Mouse (Mus musculus): ENCODE measurements around the gene Rad9a. TPM values are rescaled to one million over a fixed set of nuclear protein-coding genes. Genes with fewer than 3 reads are reported as not detected.

The Rad9a gene
- total RNA-seq, 2 experiments from 2014 or later, result 41.6 to 44.0 TPM

- ATAC-seq (replicated peaks; ENCODE audit: low FRiP score, poor library complexity, severe bottlenecking), result peak; percentile 9; the same call in 1 of the 2 replicates
Measured at GRCm38 (mm10) chr19:4169810-4170209, 31.7 kb downstream of the Rad9a start.

GRCm38 (mm10) chr19:4169378-4169784 is 32.1 kb downstream of the Rad9a start:
- peak; percentile 95 for ATAC-seq (replicated peaks; ENCODE audit: low FRiP score, poor library complexity, severe bottlenecking)

DNA sequence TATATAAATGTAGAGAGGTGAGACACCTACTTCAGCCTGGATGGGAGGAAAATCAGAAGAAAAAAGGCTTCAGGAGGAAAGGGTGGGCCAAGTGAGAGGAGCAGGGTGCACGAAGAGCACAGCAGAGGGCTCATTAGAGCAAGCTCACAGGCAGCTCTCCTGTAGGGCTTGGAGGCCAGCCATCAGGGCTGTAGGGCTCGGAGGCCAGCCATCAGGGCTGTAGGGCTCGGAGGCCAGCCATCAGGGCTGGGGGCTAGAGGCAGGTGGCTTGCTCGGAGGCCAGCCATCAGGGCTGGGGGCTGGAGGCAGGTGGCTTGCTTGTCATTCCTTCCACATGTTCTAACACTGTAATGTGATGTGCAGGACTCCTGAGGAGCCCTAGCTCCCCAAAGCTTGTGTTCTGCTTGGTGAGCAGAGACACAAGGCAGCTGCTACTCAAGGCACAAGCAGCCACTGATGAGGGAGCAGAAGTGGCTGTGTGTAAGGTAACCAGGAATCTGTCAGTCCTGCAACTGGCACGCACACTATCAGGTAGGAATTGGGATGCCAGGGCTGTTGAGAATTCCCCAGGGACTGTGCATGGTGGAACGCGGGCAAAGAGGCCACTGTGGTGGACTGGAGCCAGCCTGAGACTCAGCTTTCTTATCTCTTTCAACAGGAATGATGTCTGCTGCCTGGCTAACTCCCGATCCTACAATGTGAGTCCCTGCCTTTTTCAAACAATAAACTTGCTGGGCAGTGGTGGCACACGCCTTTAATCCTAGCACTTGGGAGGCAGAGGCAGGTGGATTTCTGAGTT is 34.6 kb downstream of the Rad9a start:
- no peak for ATAC-seq (replicated peaks; ENCODE audit: low FRiP score, poor library complexity, severe bottlenecking)

DNA sequence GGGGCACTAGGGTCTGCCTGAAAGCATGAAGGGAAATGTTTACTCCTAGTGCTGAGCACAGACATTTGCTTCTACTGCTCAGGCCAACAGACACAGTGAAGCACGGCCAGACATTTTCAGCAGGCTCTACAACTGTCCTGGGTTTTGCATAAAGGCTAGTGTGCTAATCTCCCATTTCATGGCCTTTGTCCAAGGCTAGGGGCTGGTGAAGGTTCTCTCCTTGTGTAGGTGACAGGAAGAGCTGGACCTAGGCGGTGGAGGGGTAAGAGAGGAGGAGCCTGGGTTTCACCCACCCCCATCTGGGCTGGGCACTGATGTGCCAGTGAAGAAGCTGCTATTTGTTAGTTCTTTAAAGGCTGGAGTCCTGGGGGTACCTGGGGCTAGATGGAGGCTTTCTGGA is 36.7 kb downstream of the Rad9a start:
- no peak for ATAC-seq (replicated peaks; ENCODE audit: low FRiP score, poor library complexity, severe bottlenecking)

- no peak for ATAC-seq (replicated peaks; ENCODE audit: low FRiP score, poor library complexity, severe bottlenecking)
Measured at GRCm38 (mm10) chr19:4164100-4164499, 37.4 kb downstream of the Rad9a start.

DNA sequence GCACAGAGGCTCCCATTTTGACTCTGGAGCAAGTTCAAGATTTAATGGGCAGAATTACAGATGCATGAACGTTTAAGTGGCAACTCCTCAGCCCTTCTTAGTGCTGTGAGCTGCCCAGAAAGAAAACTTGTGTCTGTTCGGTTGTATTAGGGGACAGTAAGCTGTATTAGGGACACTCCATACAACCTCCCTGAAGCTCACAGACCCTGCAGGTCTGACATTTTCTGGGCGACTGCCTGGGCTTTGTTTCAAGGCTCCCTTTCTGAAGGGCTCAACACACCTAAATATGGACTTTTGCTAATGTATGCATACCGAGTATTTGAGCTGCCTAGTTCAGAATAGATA is 37.9 kb downstream of the Rad9a start:
- ATAC-seq (replicated peaks; ENCODE audit: low FRiP score, poor library complexity, severe bottlenecking), result no peak

DNA sequence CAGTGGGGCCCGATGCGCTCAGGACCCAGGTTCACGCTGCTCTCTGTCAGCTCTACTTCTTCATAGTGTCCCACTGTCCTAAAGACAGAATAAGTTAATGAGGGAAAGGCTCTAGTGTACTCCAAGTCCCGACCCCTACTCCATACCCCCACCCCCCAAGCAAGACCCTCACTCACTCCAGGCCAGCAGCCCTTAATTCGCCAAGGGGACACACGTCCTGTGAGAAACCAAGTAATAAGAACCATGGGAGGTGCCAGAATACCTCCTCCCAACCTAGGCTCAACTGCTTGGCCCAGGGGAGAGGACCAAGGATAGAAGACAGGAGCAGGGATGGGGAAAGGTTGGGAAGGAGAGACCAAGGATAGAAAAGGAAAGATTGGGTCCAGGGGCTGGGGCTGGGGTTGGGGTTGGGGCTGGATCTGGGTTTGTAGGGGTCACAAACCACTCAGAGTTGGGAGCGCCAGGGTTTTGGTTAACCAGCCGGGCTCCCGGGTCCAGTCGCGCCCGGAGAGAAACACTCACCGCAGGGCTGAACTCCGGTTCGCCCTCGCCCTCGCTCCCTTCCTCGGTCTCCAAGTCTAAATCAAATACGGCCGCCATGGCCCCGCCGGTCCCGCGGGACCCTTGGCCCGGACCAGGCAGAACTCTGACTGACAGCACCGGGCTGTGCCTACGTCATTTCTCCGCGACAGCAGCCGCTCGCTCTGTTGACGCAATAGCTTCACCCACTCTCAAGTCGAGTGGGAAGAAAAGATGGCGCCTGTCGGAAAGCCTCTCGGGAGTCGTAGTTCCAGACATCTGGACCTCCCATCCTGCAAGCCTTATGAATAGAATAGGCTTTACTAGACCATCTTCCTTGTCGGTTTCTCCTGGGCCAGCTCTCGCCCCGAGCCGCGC is 38.6 kb downstream of the Rad9a start, which contains the start of gene Rps6kb2:
Gene Rps6kb2, minus strand, starts transcription at position 709 of the 897 bp plus-strand sequence.
- ATAC-seq (replicated peaks; ENCODE audit: low FRiP score, poor library complexity, severe bottlenecking), result peak; percentile 88

DNA sequence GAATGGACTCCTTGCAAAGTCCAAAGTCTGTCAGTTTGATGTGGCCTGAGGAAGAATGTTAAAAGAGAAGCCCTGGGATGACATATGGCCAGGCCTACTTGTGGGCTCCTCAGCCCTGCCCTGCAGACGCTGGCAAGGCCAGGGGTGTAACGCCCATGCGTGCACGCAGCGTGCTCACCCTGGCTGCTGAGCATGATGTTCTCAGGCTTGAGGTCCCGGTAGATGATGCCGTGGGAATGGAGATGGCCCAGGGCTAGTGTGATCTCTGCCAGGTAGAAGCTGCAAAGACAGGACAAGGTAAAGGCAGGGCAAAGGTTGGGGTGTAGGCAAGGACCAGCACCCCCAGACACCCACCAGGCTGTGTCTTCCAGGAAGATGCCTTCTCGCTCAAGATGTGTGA is 42.4 kb downstream of the Rad9a start:
- no peak for ATAC-seq (replicated peaks; ENCODE audit: low FRiP score, poor library complexity, severe bottlenecking)

- ATAC-seq (replicated peaks; ENCODE audit: low FRiP score, poor library complexity, severe bottlenecking), result no peak
Measured at GRCm38 (mm10) chr19:4156771-4157170, 44.7 kb downstream of the Rad9a start.

- no peak for ATAC-seq (replicated peaks; ENCODE audit: low FRiP score, poor library complexity, severe bottlenecking)
Measured at GRCm38 (mm10) chr19:4156073-4156579, 45.3 kb downstream of the Rad9a start.

GRCm38 (mm10) chr19:4155223-4156072 is 46.0 kb downstream of the Rad9a start:
- ATAC-seq (replicated peaks; ENCODE audit: low FRiP score, poor library complexity, severe bottlenecking), result no peak

GRCm38 (mm10) chr19:4154437-4155222 is 46.8 kb downstream of the Rad9a start:
- ATAC-seq (replicated peaks; ENCODE audit: low FRiP score, poor library complexity, severe bottlenecking), result no peak

DNA sequence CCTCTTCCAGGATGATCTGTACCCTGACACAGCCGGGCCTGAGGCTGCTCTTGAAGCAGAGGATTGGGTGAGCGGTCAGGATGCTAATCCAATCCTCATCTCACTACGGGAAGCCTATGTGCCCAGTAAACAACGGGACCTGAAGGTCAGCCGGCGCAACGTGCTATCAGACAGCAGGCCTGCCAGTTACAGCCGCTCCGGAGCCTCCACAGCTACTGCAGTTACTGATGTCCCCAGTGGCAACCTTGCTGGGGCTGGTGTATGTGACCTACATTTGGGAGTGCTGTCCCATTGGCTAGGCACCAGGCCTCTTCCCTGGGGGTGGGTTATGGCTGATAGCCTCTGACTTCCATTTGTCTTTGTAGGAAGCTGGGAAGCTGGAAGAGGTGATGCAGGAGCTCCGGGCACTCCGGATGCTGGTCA is 48.2 kb downstream of the Rad9a start, which contains the start of gene Ptprcap:
Gene Ptprcap, plus strand, starts transcription at position 373 of the 423 bp plus-strand sequence.
- no peak for ATAC-seq (replicated peaks; ENCODE audit: low FRiP score, poor library complexity, severe bottlenecking)

DNA sequence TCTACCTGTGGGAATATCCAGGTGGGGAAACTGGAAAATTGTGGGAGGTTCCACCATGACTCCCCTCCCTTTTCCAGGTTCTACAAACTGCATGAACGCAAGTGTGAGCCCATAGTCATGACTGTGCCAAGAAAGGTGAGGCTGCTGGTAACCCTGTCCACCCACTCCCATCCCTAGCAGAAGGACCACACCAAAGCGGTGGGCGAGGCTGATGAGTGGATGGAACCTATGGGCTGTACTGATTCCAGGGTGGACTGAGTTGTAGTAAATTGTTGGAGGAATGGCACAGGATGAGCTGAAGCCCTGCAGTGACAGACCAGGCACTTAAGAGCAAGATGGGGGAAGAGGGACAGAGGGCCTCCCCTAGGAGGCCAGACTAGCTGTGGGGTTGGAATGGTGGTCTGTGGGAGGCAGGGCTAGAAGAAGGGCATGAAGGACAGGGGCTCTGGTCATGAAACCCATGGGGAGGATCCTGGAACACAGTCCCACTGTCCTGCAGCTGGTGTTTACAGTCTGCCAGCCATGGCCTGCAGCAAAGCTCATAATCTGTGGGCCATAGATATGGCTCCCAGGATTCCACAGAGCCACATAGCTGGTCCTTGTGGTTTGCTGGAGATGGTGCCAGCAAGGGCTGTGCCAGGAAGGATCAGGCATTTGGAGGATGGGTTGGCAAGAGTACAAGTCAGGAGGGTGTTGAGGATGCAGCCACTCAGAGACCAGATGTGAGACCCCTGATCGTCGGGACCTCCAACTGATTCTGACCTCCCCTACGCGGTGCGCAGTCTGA is 48.8 kb downstream of the Rad9a start:
- no peak for ATAC-seq (replicated peaks; ENCODE audit: low FRiP score, poor library complexity, severe bottlenecking)

DNA sequence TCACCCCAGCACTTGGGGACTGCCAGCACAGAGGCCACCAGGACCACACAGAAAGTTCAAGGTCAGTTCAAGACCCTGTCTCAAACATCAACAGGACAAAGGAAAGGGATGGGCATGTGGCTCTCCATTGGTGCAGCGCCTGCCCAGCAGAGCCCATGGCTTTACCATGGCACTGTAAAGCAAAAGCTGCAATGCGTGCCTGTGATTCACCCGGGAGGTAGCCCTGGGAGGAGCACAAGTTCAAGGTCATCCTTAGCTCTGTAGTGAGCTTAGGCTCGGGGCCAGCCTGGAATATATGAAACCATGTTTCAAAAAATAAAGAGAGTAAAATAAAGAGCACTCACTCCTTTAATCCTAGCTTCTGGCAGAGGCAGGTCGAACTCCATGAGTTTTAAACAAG is 49.6 kb downstream of the Rad9a start:
- ATAC-seq (replicated peaks; ENCODE audit: low FRiP score, poor library complexity, severe bottlenecking), result no peak

DNA sequence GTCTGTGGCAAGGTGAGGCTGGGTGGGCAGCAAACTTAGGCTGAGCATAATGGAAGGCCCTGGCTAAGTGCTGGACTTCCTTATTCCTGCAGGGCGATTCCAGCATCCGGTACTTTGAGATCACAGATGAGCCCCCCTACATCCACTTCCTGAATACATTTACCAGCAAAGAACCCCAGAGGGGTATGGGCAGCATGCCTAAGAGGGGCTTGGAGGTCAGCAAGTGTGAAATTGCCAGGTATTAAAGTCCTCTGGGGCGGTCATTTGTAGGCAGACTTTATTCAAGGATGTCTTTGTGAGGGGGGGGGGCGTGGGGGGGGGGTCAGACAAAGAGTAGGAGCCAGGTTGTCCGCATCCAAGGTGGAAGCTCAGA is 50.0 kb downstream of the Rad9a start:
- ATAC-seq (replicated peaks; ENCODE audit: low FRiP score, poor library complexity, severe bottlenecking), result no peak

GRCm38 (mm10) chr19:4150567-4151487 is 50.6 kb downstream of the Rad9a start:
- no peak for ATAC-seq (replicated peaks; ENCODE audit: low FRiP score, poor library complexity, severe bottlenecking)

Measured in erythroid progenitor cell, adult 5-6 weeks (primary cell).